Mouse (Mus musculus) liver, embryonic 15.5 days (tissue): ENCODE data around the gene Ager. TPM values are rescaled to one million over a fixed set of nuclear protein-coding genes. Genes with fewer than 3 reads are reported as not detected.

Experiments
- ATAC-seq: fragments of 200-750 bp; cut with Nextera tagmentation; 2 replicates; pipeline ENCODE4 v1.8.0; 2017; ENCODE audit warnings: moderate number of reproducible peaks, mild to moderate bottlenecking, moderate library complexity; ENCODE audit not compliant: insufficient read depth
- H3K27ac ChIP-seq: fragments of 300-500 bp; sonication (generic); replicated peaks from 2 replicates; pipeline ENCODE4 v1.5.1; 2015; ENCODE audit warnings: mild to moderate bottlenecking, inconsistent platforms
- H3K27me3 ChIP-seq: fragments of 300-500 bp; sonication (generic); 2 replicates; pipeline ENCODE4 v1.6.1; 2015; ENCODE audit warnings: mild to moderate bottlenecking, inconsistent platforms
- H3K36me3 ChIP-seq: fragments of 300-500 bp; sonication (generic); replicated peaks from 2 replicates; pipeline ENCODE4 v1.6.1; 2015; ENCODE audit warnings: moderate library complexity, mild to moderate bottlenecking, inconsistent platforms
- H3K4me1 ChIP-seq: fragments of 300-500 bp; sonication (generic); replicated peaks from 2 replicates; pipeline ENCODE4 v1.6.1; 2015; ENCODE audit warnings: inconsistent platforms
- H3K4me2 ChIP-seq: fragments of 300-500 bp; sonication (generic); 2 replicates; pipeline ENCODE4 v1.6.1; 2015; ENCODE audit warnings: moderate library complexity, mild to moderate bottlenecking, inconsistent platforms
- H3K4me3 ChIP-seq: fragments of 300-500 bp; sonication (generic); replicated peaks from 2 replicates; pipeline ENCODE4 v1.5.1; 2015; ENCODE audit warnings: mild to moderate bottlenecking, inconsistent platforms
- H3K9ac ChIP-seq: fragments of 300-500 bp; sonication (generic); 2 replicates; pipeline ENCODE4 v1.6.1; 2015; ENCODE audit warnings: moderate library complexity, mild to moderate bottlenecking, inconsistent platforms
- H3K9me3 ChIP-seq: fragments of 300-500 bp; sonication (generic); replicated peaks from 2 replicates; pipeline ENCODE4 v1.6.1; 2016; ENCODE audit warnings: inconsistent platforms
- WGBS: fragments of 180-500 bp; shearing (Covaris S2); methylation state at CpG from one replicate; pipeline ENCODE4 v1.1.7; 2015; ENCODE audit warnings: mixed read lengths; ENCODE audit not compliant: insufficient replicate concordance; 5-methylcytosine and 5-hydroxymethylcytosine counted together
- polyA plus RNA-seq: library from polyadenylated mRNA; unstranded; fragments of >200 nt; fragmentation: Nextera tagmentation; extraction: Ambion mirVana; gene quantifications from 2 replicates; pipeline ENCODE4 v1.2.1, GENCODE M21; 2015

Gene Ager
- polyA plus RNA-seq, 1 experiment from 2014 or later: 0.88 TPM

DNA sequence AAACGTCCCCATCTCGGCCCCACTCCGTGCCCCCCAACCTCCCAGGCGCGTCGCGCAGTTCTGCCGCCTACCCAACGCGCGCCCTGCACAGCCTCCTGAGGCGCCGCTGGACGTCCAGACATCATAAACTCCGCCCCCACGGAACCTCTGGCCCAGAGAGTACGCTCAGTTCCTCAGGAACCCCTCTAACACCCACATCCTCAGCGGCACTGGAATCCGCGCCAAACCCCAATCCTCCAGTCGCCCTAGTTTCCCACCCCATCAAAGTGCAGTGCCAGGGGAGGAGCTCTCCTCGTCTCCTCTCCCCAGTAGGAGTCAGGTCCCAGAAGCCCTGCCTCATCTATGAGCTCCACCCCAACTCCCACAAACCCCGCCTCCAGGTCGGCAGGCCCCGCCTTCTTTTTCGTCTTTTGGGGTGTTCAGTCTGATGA is 34.6 kb downstream of the Ager start:
- ATAC-seq: 0 out of 2 replicates have a peak, but pooled peaks have one; percentile 22
- peak overlapping the region; percentile 38 for H3K4me3 ChIP-seq
- peaks cover 68% of the 10 kb centered on the region for H3K27me3 ChIP-seq
- peaks cover 46% of the 10 kb centered on the region for H3K4me1 ChIP-seq
- no peak overlapping the region for H3K27ac ChIP-seq
- H3K4me2 ChIP-seq: peak overlapping the region; percentile 64
- H3K36me3 ChIP-seq: no peaks in the 10 kb centered on the region
- no peaks in the 10 kb centered on the region for H3K9me3 ChIP-seq
- WGBS: 1% methylated on average over 26 of the region's 26 CpGs
- no peak overlapping the region for H3K9ac ChIP-seq

DNA sequence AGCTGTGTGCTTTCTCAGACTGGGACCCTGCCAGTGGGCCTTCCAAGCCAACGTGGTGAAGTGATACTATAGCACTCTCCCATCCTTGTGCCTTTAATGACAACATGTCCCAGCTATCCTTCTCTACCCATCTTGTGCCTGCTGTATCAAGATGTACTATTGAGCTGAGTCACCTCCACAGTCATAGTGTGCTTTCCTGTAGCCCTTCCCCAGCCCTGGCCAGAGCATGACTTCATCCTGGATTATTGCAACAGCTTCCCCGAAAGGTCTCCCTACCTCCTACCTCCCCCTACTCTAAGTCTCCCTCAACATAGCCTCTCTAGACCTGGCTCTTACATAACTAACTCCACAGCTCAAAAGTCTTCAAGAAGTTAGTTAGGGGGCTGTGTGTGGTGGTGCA is 38.0 kb downstream of the Ager start:
- 34% methylated on average over 2 of the region's 2 CpGs for WGBS
- Histone ChIP-seq H3K36me3 (no peaks in the 10 kb centered on the region), H3K27me3 (peaks cover 39% of the 10 kb centered on the region), H3K4me1 (peaks cover 23% of the 10 kb centered on the region), H3K4me2 (no peak overlapping the region), H3K27ac (no peak overlapping the region), H3K9ac (no peak overlapping the region), H3K4me3 (no peak overlapping the region), H3K9me3 (no peaks in the 10 kb centered on the region)
- ATAC-seq: no peak

DNA sequence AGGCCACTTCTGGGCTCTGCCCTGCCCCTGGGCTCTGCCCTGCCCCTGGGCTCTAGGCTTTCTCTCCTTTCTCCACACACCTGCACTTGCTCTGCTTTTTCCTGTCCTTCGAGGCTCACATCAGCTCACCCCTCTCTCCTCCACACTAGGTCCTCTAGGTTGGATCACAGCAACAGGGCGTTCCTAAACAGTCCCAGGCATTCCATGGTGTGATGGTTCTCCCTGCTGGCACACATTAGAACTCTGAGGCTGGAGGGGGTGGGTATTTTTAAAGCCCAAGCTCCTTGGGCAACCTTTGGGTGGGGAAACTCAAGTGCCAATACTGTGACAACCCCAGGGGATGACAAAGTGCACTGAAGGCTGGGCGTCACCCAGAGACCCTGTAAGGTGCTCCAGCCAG is 39.8 kb downstream of the Ager start:
- H3K9me3 ChIP-seq: no peaks in the 10 kb centered on the region
- ATAC-seq: no peak
- H3K36me3 ChIP-seq: no peaks in the 10 kb centered on the region
- 52% methylated on average over 3 of the region's 3 CpGs for WGBS
- H3K4me2 ChIP-seq: no peak overlapping the region
- H3K27ac ChIP-seq: no peak overlapping the region
- H3K27me3 ChIP-seq: peaks cover 21% of the 10 kb centered on the region
- no peak overlapping the region for H3K9ac ChIP-seq
- H3K4me1 ChIP-seq: peaks cover 6% of the 10 kb centered on the region
- H3K4me3 ChIP-seq: no peak overlapping the region

- WGBS: 55% methylated on average over 7 of the region's 7 CpGs
- Histone ChIP-seq H3K27ac (peak overlapping the region; percentile 62; the same call in 1 of the 2 replicates), H3K4me3 (no peak overlapping the region), H3K4me2 (no peak overlapping the region), H3K36me3 (no peaks in the 10 kb centered on the region), H3K27me3 (peaks cover 5% of the 10 kb centered on the region; the same call in 1 of the 2 replicates), H3K9ac (no peak overlapping the region), H3K4me1 (peaks cover 10% of the 10 kb centered on the region), H3K9me3 (no peaks in the 10 kb centered on the region)
- no peak for ATAC-seq
Measured at GRCm38 (mm10) chr17:34639461-34640255, 42.0 kb downstream of the Ager start.

- 24% methylated on average over 11 of the region's 11 CpGs for WGBS
- Histone ChIP-seq H3K36me3 (no peaks in the 10 kb centered on the region), H3K4me2 (no peak overlapping the region), H3K9me3 (no peaks in the 10 kb centered on the region), H3K27ac (no peak overlapping the region), H3K27me3 (peaks cover 5% of the 10 kb centered on the region; the same call in 1 of the 2 replicates), H3K4me3 (no peak overlapping the region), H3K4me1 (peaks cover 23% of the 10 kb centered on the region), H3K9ac (no peak overlapping the region)
- ATAC-seq: no peak
Measured at GRCm38 (mm10) chr17:34640778-34641601, 43.3 kb downstream of the Ager start.

DNA sequence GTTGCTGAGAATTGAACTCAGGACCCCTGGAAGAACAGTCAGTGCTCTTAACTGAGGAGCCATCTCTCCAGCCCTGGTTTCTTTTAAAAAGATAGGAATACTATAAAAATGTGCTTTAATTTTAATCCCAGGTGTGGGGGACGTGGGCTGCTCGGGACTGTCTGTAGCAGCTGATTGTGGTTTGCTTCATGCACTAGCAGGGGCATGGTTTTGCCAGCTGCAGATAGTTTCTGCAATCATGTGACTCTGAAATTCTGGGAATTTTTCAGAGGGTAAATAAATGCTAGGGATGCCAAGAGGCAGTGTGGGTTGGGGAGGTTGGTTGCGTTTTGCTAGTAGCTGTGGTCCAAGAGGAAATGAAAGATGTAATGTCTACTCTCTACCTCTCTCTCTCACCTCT is 44.3 kb downstream of the Ager start:
- peaks cover 5% of the 10 kb centered on the region; the same call in 1 of the 2 replicates for H3K27me3 ChIP-seq
- no peak overlapping the region for H3K4me2 ChIP-seq
- no peaks in the 10 kb centered on the region for H3K36me3 ChIP-seq
- no peak for ATAC-seq
- no peak overlapping the region for H3K9ac ChIP-seq
- H3K27ac ChIP-seq: no peak overlapping the region
- no peak overlapping the region for H3K4me3 ChIP-seq
- WGBS: 57% methylated on average over 3 of the region's 3 CpGs
- H3K9me3 ChIP-seq: no peaks in the 10 kb centered on the region
- H3K4me1 ChIP-seq: peaks cover 31% of the 10 kb centered on the region

DNA sequence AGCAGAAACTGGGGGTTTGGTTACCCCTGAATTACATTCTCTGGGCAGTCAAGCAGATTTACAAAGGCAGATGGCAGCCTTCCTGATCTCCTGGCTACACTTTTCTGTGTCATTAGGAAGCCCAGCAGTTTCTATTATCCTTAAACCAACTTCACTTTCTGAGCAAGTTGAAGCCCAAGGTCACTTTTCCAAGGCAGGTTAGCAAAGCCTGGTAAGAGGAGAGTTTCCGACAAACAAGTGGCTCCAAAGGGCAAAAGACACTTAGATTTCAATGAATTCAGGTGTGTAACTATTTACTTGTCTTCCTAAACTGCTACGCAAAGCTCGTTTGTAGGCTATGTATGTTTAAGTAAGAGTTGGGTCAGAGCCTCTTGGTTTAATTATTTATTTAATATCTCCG is 45.7 kb downstream of the Ager start:
- H3K4me3 ChIP-seq: no peak overlapping the region
- peaks cover 44% of the 10 kb centered on the region for H3K4me1 ChIP-seq
- H3K9me3 ChIP-seq: no peaks in the 10 kb centered on the region
- no peak for ATAC-seq
- no peak overlapping the region for H3K27ac ChIP-seq
- no peak overlapping the region for H3K4me2 ChIP-seq
- no peaks in the 10 kb centered on the region for H3K36me3 ChIP-seq
- peaks cover 5% of the 10 kb centered on the region; the same call in 1 of the 2 replicates for H3K27me3 ChIP-seq
- 69% methylated on average over 4 of the region's 4 CpGs for WGBS
- no peak overlapping the region for H3K9ac ChIP-seq

DNA sequence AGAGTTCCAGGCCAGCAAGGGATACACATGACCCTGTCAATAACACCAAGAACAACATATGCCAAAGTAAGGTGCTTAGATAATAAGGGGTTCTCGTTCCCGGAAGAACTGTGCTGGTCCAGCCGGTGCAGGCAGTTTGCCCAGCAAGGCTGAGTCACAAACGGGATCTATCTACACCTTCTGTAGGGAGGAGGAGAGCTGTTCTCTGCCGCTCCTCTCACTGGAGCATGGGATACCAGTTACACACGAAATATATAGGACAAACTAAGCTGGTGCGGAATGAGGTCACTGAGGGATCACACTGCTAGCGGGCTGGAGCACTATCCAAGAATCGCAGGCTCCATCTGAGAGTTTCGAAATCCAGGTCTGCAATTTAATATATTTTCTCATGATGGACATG is 46.3 kb downstream of the Ager start:
- WGBS: 70% methylated on average over 10 of the region's 10 CpGs
- Histone ChIP-seq H3K4me2 (no peak overlapping the region), H3K9me3 (no peaks in the 10 kb centered on the region), H3K27ac (no peak overlapping the region), H3K4me3 (no peak overlapping the region), H3K9ac (no peak overlapping the region), H3K27me3 (peaks cover 5% of the 10 kb centered on the region; the same call in 1 of the 2 replicates), H3K4me1 (peaks cover 49% of the 10 kb centered on the region), H3K36me3 (peaks cover 5% of the 10 kb centered on the region; the same call in 1 of the 2 replicates)
- ATAC-seq: no peak

DNA sequence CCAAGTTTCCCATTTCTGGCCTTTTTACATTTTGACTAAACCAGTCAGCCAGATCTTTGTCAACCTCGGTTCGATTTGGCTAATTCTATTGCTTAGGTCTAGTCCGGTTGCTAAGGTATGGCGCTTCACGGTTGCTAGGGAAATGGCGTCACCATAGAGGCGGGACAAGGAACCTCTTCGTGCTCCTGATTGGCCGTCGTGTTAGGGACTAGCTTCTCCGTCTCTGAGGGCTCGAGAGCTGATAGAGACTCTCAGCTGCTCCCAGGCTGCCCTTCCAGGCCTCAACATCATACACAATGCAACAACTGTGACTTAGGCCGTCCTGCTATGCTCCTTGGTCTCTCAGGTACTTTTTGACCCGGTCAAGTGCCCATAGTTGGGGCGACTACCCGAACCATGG is 46.9 kb downstream of the Ager start, which contains the start of gene Fkbpl:
TSS of gene Fkbpl (plus strand) at position 157 of the 400 bp plus-strand sequence.
- Histone ChIP-seq H3K9me3 (no peaks in the 10 kb centered on the region), H3K27ac (peak within 1 kb of the TSS; percentile 77), H3K9ac (peak within 1 kb of the TSS; percentile 62), H3K4me1 (peaks cover 56% of the 10 kb centered on the region), H3K36me3 (peaks cover 12% of the 10 kb centered on the region; the same call in 1 of the 2 replicates), H3K4me3 (peak within 1 kb of the TSS; percentile 61), H3K4me2 (peak within 1 kb of the TSS; percentile 95), H3K27me3 (peaks cover 5% of the 10 kb centered on the region; the same call in 1 of the 2 replicates)
- ATAC-seq: peak; percentile 25
- 1% methylated on average over 16 of the region's 16 CpGs for WGBS

DNA sequence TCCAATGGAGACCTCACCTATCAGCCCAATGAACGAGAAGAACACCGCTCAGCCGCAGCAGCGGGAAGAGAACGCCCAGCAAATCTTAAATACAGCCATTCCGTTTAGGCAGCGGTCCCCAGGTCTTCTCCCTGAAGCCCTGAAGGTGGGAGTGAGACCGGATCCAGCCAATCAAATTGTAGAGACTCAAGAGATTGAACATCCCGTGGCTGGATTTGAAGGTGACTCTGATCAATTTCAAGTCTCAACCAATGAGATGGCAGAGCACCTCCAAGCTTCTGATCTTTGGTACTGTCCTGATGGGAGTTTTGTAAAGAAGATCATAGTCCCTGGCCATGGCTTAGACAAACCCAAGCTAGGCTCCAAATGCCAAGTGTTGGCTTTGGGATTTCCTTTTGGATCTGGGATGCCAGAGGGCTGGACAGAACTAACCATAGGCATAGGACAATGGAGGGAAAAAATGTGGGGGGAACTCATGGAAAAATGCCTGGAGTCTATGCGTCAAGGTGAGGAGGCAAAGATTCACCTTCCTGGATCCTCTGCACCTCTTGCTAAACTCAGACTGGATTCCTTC is 47.7 kb downstream of the Ager start:
- peaks cover 19% of the 10 kb centered on the region for H3K36me3 ChIP-seq
- H3K9me3 ChIP-seq: no peaks in the 10 kb centered on the region
- H3K4me1 ChIP-seq: peaks cover 56% of the 10 kb centered on the region
- 0 out of 2 replicates have a peak, but pooled peaks cover 3% of the 10 kb centered on the region for H3K27me3 ChIP-seq
- 51% methylated on average over 10 of the region's 10 CpGs for WGBS
- ATAC-seq: no peak
- peak overlapping the region; percentile 62 for H3K9ac ChIP-seq
- peak overlapping the region; percentile 61 for H3K4me3 ChIP-seq
- peak overlapping the region; percentile 77; the same call in 1 of the 2 replicates for H3K27ac ChIP-seq
- H3K4me2 ChIP-seq: peak overlapping the region; percentile 95
